Mouse (Mus musculus) spleen, adult 18-20 months (tissue): Measurements from ENCODE around the gene Cldn10.

Experiments
- DNase-seq, 2 experiments: peaks; one replicate each; pipeline ENCODE4 v3.0.0; 2022; ENCODE audit warnings: mixed read lengths in 2 of 2

Cldn10 gene

DNA sequence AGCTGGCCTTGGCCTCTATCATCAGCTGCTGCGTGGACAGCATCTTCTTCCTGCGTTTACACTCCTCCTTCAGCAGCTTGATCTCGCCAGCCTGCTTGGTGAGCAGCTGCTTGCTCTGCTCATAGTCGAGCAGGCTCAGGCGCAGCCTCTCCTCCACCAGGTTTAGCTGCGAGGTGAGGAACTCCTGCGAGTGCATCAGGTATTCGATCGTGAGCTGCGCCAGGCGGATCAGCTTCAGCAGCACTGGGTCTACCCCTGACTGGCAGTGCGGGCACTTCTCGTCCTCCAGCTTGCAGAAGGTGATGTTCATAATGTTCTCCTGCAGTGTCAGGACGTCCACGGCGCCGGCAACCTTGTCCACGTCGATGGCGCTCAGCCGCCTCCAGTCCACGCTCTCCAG, 134.5 kb downstream of the Cldn10 start:
- no peak for DNase-seq

DNA sequence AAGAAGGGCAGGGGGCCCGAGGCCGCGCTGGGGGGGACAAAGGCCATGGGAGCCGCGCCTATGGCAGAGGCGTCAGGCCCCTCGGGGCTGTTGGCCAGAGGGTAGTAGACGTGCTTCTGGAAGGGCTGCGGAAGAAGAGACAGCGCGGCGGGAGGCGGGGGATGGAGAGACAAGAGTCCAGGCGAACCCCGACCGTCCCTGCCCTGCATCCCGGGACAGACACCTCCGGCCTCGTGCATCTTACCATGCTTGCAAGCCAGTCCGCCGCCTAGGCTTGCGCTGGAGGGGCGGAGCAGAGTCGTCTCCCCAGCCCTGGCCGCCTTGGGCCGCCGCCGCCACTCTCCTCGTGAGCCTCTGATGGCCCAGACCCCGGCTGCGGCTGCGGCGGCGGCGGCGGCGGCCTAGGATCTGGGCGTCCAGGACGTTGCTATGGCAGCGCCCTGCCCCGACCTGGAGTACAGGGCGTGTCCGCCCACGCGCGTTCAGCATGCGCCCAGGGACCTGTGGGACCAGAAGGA, 135.0 kb downstream of the Cldn10 start:
- no peak for DNase-seq
